ENCODE assay signal across 8 mouse cellular contexts in the genomic region with DNA sequence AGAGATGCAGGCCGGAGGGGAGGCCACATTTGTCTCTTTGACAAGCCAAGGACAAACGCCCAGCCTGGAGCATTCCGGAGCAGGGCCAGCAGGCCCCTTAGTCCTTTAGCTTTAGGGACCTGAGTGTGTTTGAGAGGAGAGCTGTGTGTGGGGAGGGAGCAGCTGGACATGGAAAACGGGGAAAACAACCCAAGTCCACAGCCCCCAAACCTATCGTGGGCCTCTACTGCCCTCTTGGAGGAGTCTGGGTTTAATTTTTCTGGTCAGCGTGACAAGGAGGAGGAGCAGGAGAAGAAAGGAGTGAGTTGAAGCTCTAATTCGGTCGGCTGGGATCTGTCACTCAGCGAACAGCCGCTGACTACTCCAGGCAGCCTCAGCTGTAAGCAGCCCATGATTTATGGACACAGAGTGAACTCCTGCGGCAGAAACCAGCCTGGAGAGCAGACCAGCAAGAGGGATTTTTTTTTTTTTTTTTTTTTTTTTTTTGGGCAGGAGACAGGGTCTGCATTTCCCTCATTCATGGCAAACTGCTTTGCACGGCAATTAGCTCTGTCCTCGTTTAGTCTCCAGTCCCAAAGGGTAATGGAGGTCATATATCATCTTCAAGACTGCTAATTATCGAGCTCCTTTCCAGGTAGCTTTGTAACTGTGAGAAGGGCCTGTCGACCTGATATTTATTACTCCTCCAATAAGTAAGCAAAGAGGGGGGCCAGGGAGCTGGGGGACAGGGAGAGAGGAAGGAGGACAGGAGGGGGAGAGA. TPM values are rescaled to one million over a fixed set of nuclear protein-coding genes. Genes with fewer than 3 reads are reported as not detected.
DNase-seq lines count a peak whose midpoint lies in the region; ATAC-seq and TF ChIP-seq lines count a peak whose summit lies in the region.

No protein-coding gene starts in this region.

- no peaks in the 10 kb centered on the region for H3K4me1 ChIP-seq in lung, postnatal 0 days (ENCODE audit: insufficient read depth, low read depth, low read length)
- H3K4me1 ChIP-seq in stomach, postnatal 0 days (replicated peaks; ENCODE audit: control insufficient read depth, insufficient read depth), result no peaks in the 10 kb centered on the region
- H3K4me1 ChIP-seq in cerebellum, adult 2 months (ENCODE audit: control insufficient read depth, insufficient read depth, low read length), result no peaks in the 10 kb centered on the region

- TF ChIP-seq CTCF in lung, postnatal 0 days (IDR thresholded peaks at IDR 0.05), result peak; percentile 35
- TF ChIP-seq CTCF in stomach, postnatal 0 days (IDR thresholded peaks at IDR 0.05; ENCODE audit: low read depth), result peak; percentile 44
- no peak for TF ChIP-seq CTCF in cerebellum, adult 2 months (IDR thresholded peaks at IDR 0.05; ENCODE audit: borderline replicate concordance, insufficient read depth, low read depth, low read length)
- no peak for TF ChIP-seq CTCF in layer of hippocampus, adult 2 months (conservative IDR thresholded peaks at IDR 0.05)

- no peak overlapping the region for H3K4me2 ChIP-seq in lung, postnatal 0 days (replicated peaks; ENCODE audit: low read depth, low read length)
- H3K4me2 ChIP-seq in stomach, postnatal 0 days (replicated peaks; ENCODE audit: low read depth), result peak overlapping the region; percentile 6; the same call in 1 of the 2 replicates

- H3K27me3 ChIP-seq in lung, postnatal 0 days (replicated peaks; ENCODE audit: insufficient read depth, low read length), result no peaks in the 10 kb centered on the region
- no peaks in the 10 kb centered on the region for H3K27me3 ChIP-seq in stomach, postnatal 0 days (ENCODE audit: control insufficient read depth, insufficient read depth, low read length)
- H3K27me3 ChIP-seq in cerebellum, adult 2 months (ENCODE audit: control insufficient read depth, insufficient read depth, low read length), result no peaks in the 10 kb centered on the region

- TF ChIP-seq POLR2A in cerebellum, adult 2 months (IDR thresholded peaks at IDR 0.05; ENCODE audit: borderline replicate concordance, insufficient read depth, low read length), result no peak

- H3K4me3 ChIP-seq in lung, postnatal 0 days (ENCODE audit: low read depth, low read length), result no peak overlapping the region
- no peak overlapping the region for H3K4me3 ChIP-seq in stomach, postnatal 0 days (ENCODE audit: low read depth, low read length)
- no peak overlapping the region for H3K4me3 ChIP-seq in cerebellum, adult 2 months (replicated peaks; ENCODE audit: insufficient read depth, low read depth, low read length)
- H3K4me3 ChIP-seq in layer of hippocampus, adult 2 months, result no peak overlapping the region

- no peaks in the 10 kb centered on the region for H3K36me3 ChIP-seq in lung, postnatal 0 days (ENCODE audit: insufficient read depth, low read length)
- no peaks in the 10 kb centered on the region for H3K36me3 ChIP-seq in stomach, postnatal 0 days (ENCODE audit: control insufficient read depth, insufficient read depth, low read length)

- TF ChIP-seq EP300 in lung, postnatal 0 days (IDR thresholded peaks at IDR 0.05), result no peak
- TF ChIP-seq EP300 in stomach, postnatal 0 days (optimal IDR thresholded peaks at IDR 0.05), result no peak

- ATAC-seq in lung, postnatal 0 days, result peak; percentile 78
- peak; percentile 80; the same call in 1 of the 2 replicates for ATAC-seq in stomach, postnatal 0 days (ENCODE audit: low FRiP score, low TSS enrichment)

- 0 out of 2 replicates have a peak overlapping the region, but pooled peaks have one; percentile 17 for H3K27ac ChIP-seq in lung, postnatal 0 days (ENCODE audit: low read length)
- peak overlapping the region; percentile 73 for H3K27ac ChIP-seq in stomach, postnatal 0 days (replicated peaks)
- H3K27ac ChIP-seq in cerebellum, adult 2 months (ENCODE audit: insufficient read depth, low read length), result no peak overlapping the region
- no peak overlapping the region for H3K27ac ChIP-seq in layer of hippocampus, adult 2 months

- WGBS in lung, postnatal 0 days, result 14% methylated on average over 15 of the region's 15 CpGs
- 8% methylated on average over 15 of the region's 15 CpGs for WGBS in stomach, postnatal 0 days
- WGBS in cerebellum, adult 2 months, result 22% methylated on average over 15 of the region's 15 CpGs

- intact Hi-C loops in heart, postnatal 14 days (cut with DNase I), result loop anchor here (10.0 kb wide), 1 partner anchor 63 kb away; no protein-coding TSS in a partner anchor

- peak; percentile 49 for DNase-seq in testis, postnatal 10 days (ENCODE audit: low spot score)
- no peak for DNase-seq in testis, postnatal 14 days (ENCODE audit: low spot score)
- DNase-seq in heart, postnatal 14 days, result peak; percentile 14 to 34
- peak; percentile 66 for DNase-seq in lung, postnatal 0 days (ENCODE audit: low spot score)
- peak; percentile 28 for DNase-seq in stomach, postnatal 0 days (ENCODE audit: low spot score)
- DNase-seq in spleen, adult 12 weeks (ENCODE audit: low spot score), result no peak
- no peak for DNase-seq in cerebellum, adult 2 months
- no peak for DNase-seq in layer of hippocampus, adult 2 months (ENCODE audit: low spot score in 2 of 2)

- H3K9me3 ChIP-seq in lung, postnatal 0 days (ENCODE audit: low read length), result no peaks in the 10 kb centered on the region
- no peaks in the 10 kb centered on the region for H3K9me3 ChIP-seq in stomach, postnatal 0 days (ENCODE audit: control insufficient read depth, low read length)

- no peak overlapping the region for H3K9ac ChIP-seq in lung, postnatal 0 days (replicated peaks; ENCODE audit: low read depth)
- no peak overlapping the region for H3K9ac ChIP-seq in stomach, postnatal 0 days (ENCODE audit: low read length)

RNA-seq across cellular contexts. Expression of a gene that starts 43.0 kb away (rescaled TPM):
- total RNA-seq in heart, postnatal 14 days (2021), result 1 to 10 TPM; 6.3 to 6.8 TPM
- 13.0 and 14.7 TPM in 2 replicates for polyA plus RNA-seq in lung, postnatal 0 days (2015; fragmentation: Nextera tagmentation; extraction: Ambion mirVana)
- 39.2 and 45.8 TPM in 2 replicates for polyA plus RNA-seq in stomach, postnatal 0 days (2015; fragmentation: Nextera tagmentation; extraction: Ambion mirVana)
- polyA plus RNA-seq in cerebellum, adult 2 months (2012; rRNA removed), result 44.7 and 45.7 TPM in 2 replicates
- total RNA-seq in layer of hippocampus, adult 2 months (2021), result 10 to 100 TPM; 25.4 to 27.5 TPM

Comparison
In these comparisons a context has a peak if more than half of its experiments do, and no peak if none do; other contexts are left out.
1. DNase-seq: peak in testis, postnatal 10 days (single experiment), heart, postnatal 14 days (2 of 2), lung, postnatal 0 days (single experiment) and stomach, postnatal 0 days (single experiment); none in testis, postnatal 14 days (single experiment), spleen, adult 12 weeks (single experiment), cerebellum, adult 2 months (0 of 2) and layer of hippocampus, adult 2 months (0 of 2).
2. H3K27ac ChIP-seq: peak in lung, postnatal 0 days (single experiment) and stomach, postnatal 0 days (single experiment); none in cerebellum, adult 2 months (single experiment) and layer of hippocampus, adult 2 months (single experiment).
3. CTCF ChIP-seq: peak in lung, postnatal 0 days (single experiment) and stomach, postnatal 0 days (single experiment); none in cerebellum, adult 2 months (single experiment) and layer of hippocampus, adult 2 months (single experiment).